Comparison of ENCODE assay signal across 7 mouse cellular contexts in genomic region chr7:126274626-126275025, GRCm38 (mm10). TPM values are rescaled to one million over a fixed set of nuclear protein-coding genes. Genes with fewer than 3 reads are reported as not detected.
DNase-seq lines count a peak whose midpoint lies in the region; ATAC-seq lines count a peak whose summit lies in the region.

No protein-coding gene starts in this region.

- no peak overlapping the region for H3K9ac ChIP-seq in liver, embryonic 11.5 days (ENCODE audit: low read depth, low read length)
- H3K9ac ChIP-seq in liver, embryonic 12.5 days = no peak overlapping the region
- peak overlapping the region; percentile 93 for H3K9ac ChIP-seq in embryonic facial prominence, embryonic 14.5 days (ENCODE audit: low read depth, low read length)
- H3K9ac ChIP-seq in intestine, embryonic 16.5 days (ENCODE audit: low read depth, low read length) = no peak overlapping the region
- H3K9ac ChIP-seq in stomach, embryonic 15.5 days = no peak overlapping the region

- H3K27me3 ChIP-seq in liver, embryonic 11.5 days (replicated peaks; ENCODE audit: control insufficient read depth, insufficient read depth, low read length) = peaks cover 43% of the 10 kb centered on the region
- H3K27me3 ChIP-seq in liver, embryonic 12.5 days (replicated peaks) = peaks cover 88% of the 10 kb centered on the region
- no peaks in the 10 kb centered on the region for H3K27me3 ChIP-seq in embryonic facial prominence, embryonic 14.5 days (replicated peaks; ENCODE audit: control insufficient read depth, insufficient read depth, low read length)
- no peaks in the 10 kb centered on the region for H3K27me3 ChIP-seq in intestine, embryonic 16.5 days (replicated peaks; ENCODE audit: control insufficient read depth, insufficient read depth, low read length)
- no peaks in the 10 kb centered on the region for H3K27me3 ChIP-seq in stomach, embryonic 15.5 days (replicated peaks)

- H3K4me1 ChIP-seq in liver, embryonic 11.5 days (replicated peaks; ENCODE audit: control insufficient read depth, insufficient read depth, low read length) = peaks cover 25% of the 10 kb centered on the region
- peaks cover 24% of the 10 kb centered on the region for H3K4me1 ChIP-seq in liver, embryonic 12.5 days
- H3K4me1 ChIP-seq in embryonic facial prominence, embryonic 14.5 days (ENCODE audit: control insufficient read depth, insufficient read depth, low read length) = peaks cover 25% of the 10 kb centered on the region
- H3K4me1 ChIP-seq in intestine, embryonic 16.5 days (ENCODE audit: control insufficient read depth, insufficient read depth, low read length) = peaks cover 17% of the 10 kb centered on the region
- peaks cover 33% of the 10 kb centered on the region for H3K4me1 ChIP-seq in stomach, embryonic 15.5 days

- ATAC-seq in liver, embryonic 11.5 days (replicated peaks; ENCODE audit: low FRiP score) = no peak
- ATAC-seq in liver, embryonic 12.5 days = no peak
- ATAC-seq in embryonic facial prominence, embryonic 14.5 days (ENCODE audit: low read depth) = no peak
- ATAC-seq in intestine, embryonic 16.5 days = no peak
- ATAC-seq in stomach, embryonic 15.5 days (ENCODE audit: insufficient read depth, low FRiP score, low read depth) = no peak

- DNase-seq in liver, embryonic 11.5 days (ENCODE audit: low spot score) = no peak
- DNase-seq in embryonic facial prominence, embryonic 14.5 days (ENCODE audit: low spot score) = no peak
- DNase-seq in ovary, postnatal 36 days (ENCODE audit: low spot score) = no peak
- DNase-seq in lung, postnatal 14 days = no peak

- peaks cover 2% of the 10 kb centered on the region for H3K36me3 ChIP-seq in liver, embryonic 11.5 days (ENCODE audit: control insufficient read depth, insufficient read depth, low read length)
- 0 out of 2 replicates have a peak, but pooled peaks cover 3% of the 10 kb centered on the region for H3K36me3 ChIP-seq in liver, embryonic 12.5 days
- peaks cover 17% of the 10 kb centered on the region; the same call in 1 of the 2 replicates for H3K36me3 ChIP-seq in embryonic facial prominence, embryonic 14.5 days (ENCODE audit: control insufficient read depth, insufficient read depth, low read length)
- H3K36me3 ChIP-seq in intestine, embryonic 16.5 days (ENCODE audit: control insufficient read depth, insufficient read depth, low read length) = no peaks in the 10 kb centered on the region
- no peaks in the 10 kb centered on the region for H3K36me3 ChIP-seq in stomach, embryonic 15.5 days

- 0 out of 2 replicates have a peak overlapping the region, but pooled peaks have one; percentile 79 for H3K4me3 ChIP-seq in liver, embryonic 11.5 days (ENCODE audit: low read depth, low read length)
- H3K4me3 ChIP-seq in liver, embryonic 12.5 days = no peak overlapping the region
- peak overlapping the region; percentile 75 for H3K4me3 ChIP-seq in embryonic facial prominence, embryonic 14.5 days (ENCODE audit: low read depth, low read length)
- 0 out of 2 replicates have a peak overlapping the region, but pooled peaks have one; percentile 87 for H3K4me3 ChIP-seq in intestine, embryonic 16.5 days (ENCODE audit: low read length)
- H3K4me3 ChIP-seq in stomach, embryonic 15.5 days (replicated peaks) = peak overlapping the region; percentile 87

- no peaks in the 10 kb centered on the region for H3K9me3 ChIP-seq in liver, embryonic 11.5 days (ENCODE audit: control insufficient read depth, low read length)
- H3K9me3 ChIP-seq in liver, embryonic 12.5 days (replicated peaks) = no peaks in the 10 kb centered on the region
- no peaks in the 10 kb centered on the region for H3K9me3 ChIP-seq in embryonic facial prominence, embryonic 14.5 days (ENCODE audit: control insufficient read depth, low read length)
- no peaks in the 10 kb centered on the region for H3K9me3 ChIP-seq in intestine, embryonic 16.5 days (ENCODE audit: control insufficient read depth, low read length)
- no peaks in the 10 kb centered on the region for H3K9me3 ChIP-seq in stomach, embryonic 15.5 days

- peak overlapping the region; percentile 98 for H3K4me2 ChIP-seq in liver, embryonic 11.5 days
- no peak overlapping the region for H3K4me2 ChIP-seq in liver, embryonic 12.5 days
- peak overlapping the region; percentile 74 for H3K4me2 ChIP-seq in embryonic facial prominence, embryonic 14.5 days (ENCODE audit: low read depth, low read length)
- peak overlapping the region; percentile 98 for H3K4me2 ChIP-seq in intestine, embryonic 16.5 days (ENCODE audit: low read depth, low read length)
- peak overlapping the region; percentile 96 for H3K4me2 ChIP-seq in stomach, embryonic 15.5 days

- 44% methylated on average over 4 of the region's 4 CpGs for WGBS in liver, embryonic 11.5 days
- 34% methylated on average over 4 of the region's 4 CpGs for WGBS in liver, embryonic 12.5 days (ENCODE audit: insufficient replicate concordance)
- 15% methylated on average over 4 of the region's 4 CpGs for WGBS in embryonic facial prominence, embryonic 14.5 days
- 21% methylated on average over 4 of the region's 4 CpGs for WGBS in intestine, embryonic 16.5 days
- 33% methylated on average over 4 of the region's 4 CpGs for WGBS in stomach, embryonic 15.5 days

- H3K27ac ChIP-seq in liver, embryonic 11.5 days (ENCODE audit: low read depth, low read length) = no peak overlapping the region
- no peak overlapping the region for H3K27ac ChIP-seq in liver, embryonic 12.5 days
- no peak overlapping the region for H3K27ac ChIP-seq in embryonic facial prominence, embryonic 14.5 days (replicated peaks; ENCODE audit: low read depth, low read length)
- H3K27ac ChIP-seq in intestine, embryonic 16.5 days (ENCODE audit: low read length) = no peak overlapping the region
- H3K27ac ChIP-seq in stomach, embryonic 15.5 days = no peak overlapping the region

RNA-seq across cellular contexts. Expression of gene Sbk1, which starts 2.2 kb away (rescaled TPM):
- 13.6 and 14.2 TPM in 2 replicates for polyA plus RNA-seq in liver, embryonic 11.5 days (2014; fragmentation: Nextera tagmentation; extraction: Ambion mirVana)
- polyA plus RNA-seq in liver, embryonic 12.5 days (2016; fragmentation: Nextera tagmentation; extraction: Ambion mirVana) = 4.2 and 5.0 TPM in 2 replicates
- 36.3 and 46.6 TPM in 2 replicates for polyA plus RNA-seq in embryonic facial prominence, embryonic 14.5 days (2014; fragmentation: Nextera tagmentation; extraction: Ambion mirVana)
- 7.1 and 8.9 TPM in 2 replicates for polyA plus RNA-seq in intestine, embryonic 16.5 days (2015; fragmentation: Nextera tagmentation; extraction: Ambion mirVana)
- 19.1 and 21.5 TPM in 2 replicates for polyA plus RNA-seq in stomach, embryonic 15.5 days (2015; fragmentation: Nextera tagmentation; extraction: Ambion mirVana)
